18 mouse cellular contexts compared by ENCODE assay signal in the genomic region with DNA sequence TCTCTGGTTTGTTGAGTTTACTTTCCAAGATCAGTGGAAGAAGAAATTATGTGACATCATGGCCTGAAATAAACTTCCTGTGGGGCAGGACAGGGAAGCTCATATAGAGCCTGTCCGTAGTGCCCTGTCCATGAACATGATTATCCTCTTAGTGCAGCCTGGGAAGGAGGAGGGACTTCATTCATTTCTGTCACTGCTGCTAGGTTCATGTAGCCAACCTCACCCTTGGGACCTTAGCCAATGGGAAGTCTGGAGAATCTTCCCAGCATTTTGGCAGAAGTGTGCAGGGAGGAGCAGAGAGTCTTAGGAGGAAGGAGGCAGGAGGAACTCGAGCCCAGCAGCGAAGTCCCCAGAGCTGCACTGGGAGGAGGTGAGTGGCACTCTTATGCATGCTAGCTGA. TPM values are rescaled to one million over a fixed set of nuclear protein-coding genes. Genes with fewer than 3 reads are reported as not detected.
"Had no signal": no experiment of that assay in that cellular context is flagged by ENCODE, and none has a peak within 500 bp of the region (broad histone marks: within the 10 kb centered on the region; RNA-seq: fewer than 3 reads in every experiment).

A gene (plus strand): TSS at position 301 of the 400 bp plus-strand sequence.

- H3K9me3 ChIP-seq: neural tube, embryonic 13.5 days; neural tube, embryonic 15.5 days; stomach, embryonic 15.5 days had no signal

- H3K4me3 ChIP-seq: neural tube, embryonic 13.5 days; neural tube, embryonic 15.5 days; stomach, embryonic 15.5 days had no signal

- H3K36me3 ChIP-seq: neural tube, embryonic 13.5 days; neural tube, embryonic 15.5 days; stomach, embryonic 15.5 days had no signal

- H3K4me1 ChIP-seq: neural tube, embryonic 13.5 days; neural tube, embryonic 15.5 days; stomach, embryonic 15.5 days had no signal

- H3K27ac ChIP-seq: neural tube, embryonic 13.5 days; neural tube, embryonic 15.5 days; stomach, embryonic 15.5 days had no signal

- H3K27me3 ChIP-seq: neural tube, embryonic 13.5 days; neural tube, embryonic 15.5 days; stomach, embryonic 15.5 days had no signal

- H3K9ac ChIP-seq: neural tube, embryonic 13.5 days; neural tube, embryonic 15.5 days; stomach, embryonic 15.5 days had no signal

- DNase-seq: retina, postnatal 1 day; right cerebral cortex, adult 18-20 months; right cerebral cortex, postnatal 14 days; right cerebral cortex, postnatal 25 days; right cerebral cortex, postnatal 4 days; spleen, adult 18-20 months; thymus, adult 18-20 months; thymus, adult 2 months; thymus, postnatal 14 days; thymus, postnatal 25 days; thymus, postnatal 36 days; thymus, postnatal 4 days had no signal

- H3K4me2 ChIP-seq: neural tube, embryonic 13.5 days; neural tube, embryonic 15.5 days; stomach, embryonic 15.5 days had no signal

RNA-seq across cellular contexts. Expression of the gene that starts here (rescaled TPM):
- polyA plus RNA-seq: neural tube, embryonic 13.5 days; small intestine, adult 2 months; stomach, embryonic 14.5 days; urinary bladder, adult 2 months had no signal
